Mouse (Mus musculus) frontal cortex, adult 2 months (tissue): ENCODE results near the gene Rnf169. TPM values are rescaled to one million over a fixed set of nuclear protein-coding genes. Genes with fewer than 3 reads are reported as not detected.

Source experiments
- DNase-seq, 2 experiments: peaks; one replicate each; pipeline ENCODE4 v3.0.0; 2022; ENCODE audit warnings: low spot score in 1 of 2; ENCODE audit errors: extremely low spot score in 1 of 2
- polyA plus RNA-seq: library from polyadenylated mRNA; depleted of rRNA; stranded (reverse); fragments of >200 nt; gene quantifications from 2 replicates; pipeline ENCODE4 v1.2.3, GENCODE M21; 2012; rRNA removed

The Rnf169 gene
- polyA plus RNA-seq, 1 experiment = 22.0 TPM

DNA sequence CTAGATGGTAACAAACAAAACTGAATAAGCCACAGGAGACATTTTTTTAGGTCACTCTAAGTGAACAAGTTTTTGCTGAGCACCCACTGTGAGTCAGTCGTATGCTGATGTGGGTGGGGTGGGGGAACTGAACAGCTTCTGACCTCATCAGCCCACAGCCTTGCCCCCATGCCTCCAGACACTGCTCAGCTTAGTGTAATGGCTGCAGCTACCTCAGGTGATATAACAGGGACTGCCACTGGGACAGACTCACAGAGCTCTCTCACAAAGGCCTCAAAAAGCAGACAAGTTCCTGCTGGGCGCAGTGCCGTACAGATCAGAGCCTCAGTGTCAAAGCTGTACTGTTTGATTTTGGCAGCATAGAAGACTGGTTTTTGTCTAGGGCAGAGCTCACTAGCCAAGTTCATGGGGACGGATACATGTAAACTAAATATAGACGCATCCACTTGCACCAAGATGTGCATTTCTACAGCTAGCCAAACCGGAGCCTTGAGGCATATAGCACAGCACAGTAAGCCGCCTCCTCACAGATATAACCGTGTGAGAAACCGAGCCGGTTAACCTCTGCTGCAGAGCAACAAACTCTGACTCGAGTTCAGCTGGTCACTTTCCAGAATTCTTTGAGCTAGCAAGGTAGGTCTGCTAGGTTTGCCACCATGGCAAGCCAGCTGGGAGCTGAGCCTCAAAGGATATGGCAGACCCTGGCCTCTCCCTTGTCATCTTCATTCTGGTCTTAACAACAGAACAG, 77.2 kb downstream of the Rnf169 start:
- DNase-seq = no peak

GRCm38 (mm10) chr7:99902208-99902607, 78.0 kb downstream of the Rnf169 start:
- peak; percentile 71 for DNase-seq

DNA sequence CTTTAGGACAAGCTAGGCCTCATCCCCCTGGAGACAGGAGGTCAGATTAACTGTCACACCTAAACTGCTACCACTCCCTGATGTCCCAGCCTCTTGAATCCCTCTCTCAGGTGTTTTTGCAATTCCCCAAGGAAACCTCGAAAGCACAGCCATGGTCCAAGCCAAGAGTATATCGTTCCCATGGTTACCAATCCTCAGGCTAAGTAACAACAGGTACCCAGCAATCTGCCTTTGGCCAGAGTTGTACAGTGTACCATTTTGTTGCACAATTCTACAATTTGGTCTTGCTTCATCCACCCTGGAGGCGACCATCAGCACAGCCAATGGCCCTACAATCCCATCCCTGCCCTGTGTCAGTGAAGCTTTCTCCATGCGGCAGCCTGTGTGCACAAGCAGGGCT, 83.3 kb downstream of the Rnf169 start:
- no peak for DNase-seq

DNA sequence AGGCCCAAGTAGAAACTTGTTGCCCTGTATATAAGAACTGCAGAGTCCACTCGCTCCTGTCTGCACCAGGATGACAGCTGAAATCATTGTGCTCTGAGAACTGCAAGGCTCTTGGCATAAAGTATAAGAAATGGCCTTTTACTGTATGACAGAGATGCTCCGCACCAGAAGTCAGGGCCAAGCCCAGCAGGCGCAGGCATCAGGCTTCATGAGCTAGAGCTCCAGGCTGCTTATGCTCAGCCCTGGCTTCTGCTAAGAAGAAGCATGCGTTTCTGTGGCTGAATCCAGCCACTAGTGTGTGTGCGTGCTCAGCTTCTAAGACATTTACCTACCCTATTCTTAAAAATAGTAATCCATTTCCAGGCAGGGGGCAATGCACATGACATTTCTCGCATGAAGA, 85.8 kb downstream of the Rnf169 start:
- DNase-seq = no peak

DNA sequence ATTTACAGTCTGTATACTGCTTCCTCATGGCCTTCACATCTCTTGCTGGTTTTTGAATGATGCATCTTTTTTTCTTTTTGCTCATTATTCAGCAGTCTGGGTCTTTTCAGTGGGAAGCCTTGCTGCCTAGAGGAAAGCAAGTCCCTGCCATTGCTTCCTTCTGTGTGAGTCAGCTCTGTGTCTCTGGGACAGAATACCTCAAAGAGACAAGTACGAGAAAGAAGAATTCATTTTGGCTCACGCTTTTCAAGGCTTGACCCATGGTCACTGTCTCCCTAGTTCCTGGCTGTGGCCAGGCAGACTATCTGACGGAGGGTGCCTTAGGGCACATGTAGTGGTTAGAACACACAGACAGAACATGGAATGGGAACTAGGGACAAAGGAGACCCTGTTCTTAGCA, 86.3 kb downstream of the Rnf169 start:
- DNase-seq = no peak

DNA sequence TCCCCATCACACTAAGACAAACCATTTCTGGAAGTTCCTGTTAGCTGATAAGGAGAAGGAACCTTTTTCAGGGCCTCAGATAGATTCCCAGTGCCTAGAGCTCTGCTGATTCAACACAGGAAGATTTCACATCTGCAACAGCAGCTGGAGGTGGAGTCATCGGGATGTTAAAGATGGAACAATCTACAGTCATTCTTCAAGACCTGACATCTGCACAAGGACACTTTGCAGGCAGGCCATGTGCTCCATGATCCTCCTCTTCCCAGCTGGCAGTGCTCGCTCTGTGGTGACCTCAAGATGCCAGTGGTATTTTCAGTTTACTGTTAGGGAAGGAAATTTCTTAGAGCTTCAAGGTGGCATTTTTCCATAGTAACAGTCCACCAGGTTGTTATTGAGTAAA, 87.9 kb downstream of the Rnf169 start:
- DNase-seq = no peak

DNA sequence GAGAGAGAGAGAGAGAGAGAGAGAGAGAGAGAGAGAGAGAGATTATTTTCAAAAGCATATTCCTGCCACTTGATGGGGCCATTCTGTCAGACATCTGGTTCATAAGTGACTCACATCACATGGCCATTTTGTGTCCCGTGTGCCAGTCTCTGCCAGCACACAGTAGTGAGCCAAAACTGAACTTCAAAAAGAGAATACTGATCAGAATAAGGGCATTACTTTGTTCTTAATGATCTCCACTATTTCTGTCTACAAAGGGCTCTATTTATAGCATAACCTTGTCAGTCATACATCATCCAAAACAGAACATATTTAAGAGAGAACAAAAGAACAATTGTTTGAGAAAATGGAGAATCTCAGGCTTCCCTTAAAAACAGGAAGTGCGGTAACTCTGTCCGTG, 88.8 kb downstream of the Rnf169 start:
- no peak for DNase-seq

DNA sequence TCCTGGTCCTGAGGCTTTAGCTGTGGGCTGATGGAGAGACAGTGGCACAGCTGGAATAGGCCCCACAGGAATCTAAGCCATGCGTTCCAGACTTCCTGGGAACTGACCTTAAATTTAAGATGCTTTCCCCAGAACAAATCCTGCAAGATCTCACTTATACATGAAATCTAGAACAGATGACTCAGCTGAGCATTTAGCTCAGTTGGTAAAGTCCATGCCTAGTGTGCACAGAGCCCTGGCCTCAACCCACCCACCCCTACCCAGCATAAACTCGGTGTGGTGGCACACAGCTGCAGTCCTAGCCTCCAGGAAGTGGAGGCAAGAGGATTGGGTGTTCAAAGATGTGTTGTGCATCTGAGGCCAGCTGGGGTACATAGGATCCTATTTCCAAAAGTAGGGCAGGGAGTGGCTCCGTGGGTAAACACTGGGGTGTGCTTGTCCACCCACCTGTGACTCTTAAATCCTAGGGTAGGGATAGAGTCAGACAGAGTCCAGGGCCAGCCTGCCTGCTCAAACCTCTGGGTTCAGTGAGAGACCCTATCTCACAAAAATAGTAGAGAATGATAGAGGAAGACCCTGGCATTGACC, 90.0 kb downstream of the Rnf169 start:
- no peak for DNase-seq

GRCm38 (mm10) chr7:99889175-99889880, 90.9 kb downstream of the Rnf169 start:
- no peak for DNase-seq

GRCm38 (mm10) chr7:99887743-99888142, 92.5 kb downstream of the Rnf169 start:
- no peak for DNase-seq

DNA sequence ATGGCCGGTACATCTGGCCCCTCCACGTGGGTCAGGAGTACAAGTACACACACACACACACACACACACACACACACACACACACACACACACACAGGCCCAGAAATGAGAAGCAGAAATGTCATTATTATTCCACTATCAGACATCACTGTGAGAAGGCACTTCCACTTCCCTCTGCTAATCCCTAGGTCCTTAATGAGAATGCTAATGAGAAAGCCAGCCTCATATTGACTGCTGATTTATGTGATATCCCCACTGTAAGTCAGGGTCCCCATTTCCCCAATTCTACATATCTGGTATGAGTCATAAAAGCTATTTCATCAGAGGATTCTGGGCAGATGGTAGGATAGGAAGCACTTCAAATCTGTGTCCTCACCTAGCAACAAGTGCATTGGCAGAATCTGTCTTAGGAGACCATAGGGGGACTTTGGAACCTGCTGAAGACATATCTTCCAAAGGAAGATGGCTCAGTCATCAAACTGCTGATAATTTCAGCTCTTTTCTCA, 93.0 kb downstream of the Rnf169 start:
- no peak for DNase-seq

- DNase-seq = no peak
Measured at GRCm38 (mm10) chr7:99878254-99878653, 102.0 kb downstream of the Rnf169 start.

- DNase-seq = peak; percentile 63 to 96
Measured at GRCm38 (mm10) chr7:99876345-99876744, 103.9 kb downstream of the Rnf169 start.

DNA sequence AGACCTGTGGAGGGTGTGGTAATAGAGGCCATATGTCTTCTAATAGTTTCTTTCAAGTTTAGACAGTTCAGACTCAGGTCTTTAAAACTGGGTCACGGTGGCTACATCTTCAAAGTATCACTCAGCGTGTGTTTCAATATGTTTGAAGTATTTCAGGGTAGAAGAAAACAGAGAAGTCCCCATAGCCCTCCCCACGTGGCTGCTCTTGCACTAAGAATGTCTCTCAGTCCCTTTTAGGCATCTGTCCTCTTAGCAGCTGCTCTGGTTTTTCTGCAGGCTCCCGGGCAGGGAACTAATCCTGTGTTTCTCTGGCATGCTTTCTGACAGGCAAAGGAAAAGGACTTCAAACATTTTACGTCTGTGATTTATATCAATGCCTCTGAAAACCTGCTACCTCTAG, 104.4 kb downstream of the Rnf169 start:
- DNase-seq = no peak

DNA sequence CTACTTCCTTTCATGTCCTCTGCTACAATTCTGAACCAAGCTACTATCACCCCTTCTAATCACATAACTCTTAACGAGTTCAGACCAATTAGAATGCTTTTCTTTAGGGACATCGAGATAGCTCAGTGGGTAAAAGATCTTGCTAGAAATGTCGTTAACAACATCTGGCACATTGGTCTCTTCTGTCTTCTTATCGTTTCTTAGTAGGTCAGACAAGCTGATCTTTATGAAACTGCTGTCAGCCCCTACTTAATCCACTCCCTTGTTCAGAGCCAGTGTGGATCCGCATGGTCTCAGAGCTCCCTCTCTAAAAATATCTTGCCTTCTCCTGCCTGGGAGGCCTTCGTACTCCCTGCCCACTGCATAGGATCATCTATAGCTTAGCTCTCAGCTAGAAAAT, 106.3 kb downstream of the Rnf169 start:
- DNase-seq = no peak

Other genes with a start within 250 kb of the Rnf169 start
- not detected in 2 replicates for gene Olfr521, start 216.9 kb downstream of the Rnf169 start, polyA plus RNA-seq
- 2.1 and 2.2 TPM in 2 replicates for gene Neu3, start 152.0 kb downstream of the Rnf169 start, polyA plus RNA-seq
- gene Xrra1, start 121.3 kb downstream of the Rnf169 start, polyA plus RNA-seq = 1.2 and 1.3 TPM in 2 replicates
- 76.6 and 83.9 TPM in 2 replicates for gene Spcs2, start 117.0 kb downstream of the Rnf169 start, polyA plus RNA-seq
- 0.36 and 0.65 TPM in 2 replicates for gene Chrdl2, start 25.7 kb upstream of the Rnf169 start, polyA plus RNA-seq
- 32.7 and 33.8 TPM in 2 replicates for gene Pold3, start 141.1 kb upstream of the Rnf169 start, polyA plus RNA-seq
- 6.0 and 7.7 TPM in 2 replicates for gene Lipt2, start 178.8 kb upstream of the Rnf169 start, polyA plus RNA-seq
- 0.27 and 0.62 TPM in 2 replicates for gene Kcne3, start 196.1 kb upstream of the Rnf169 start, polyA plus RNA-seq
- gene Pgm2l1, start 246.9 kb upstream of the Rnf169 start, polyA plus RNA-seq = 67.0 and 70.8 TPM in 2 replicates